Mouse (Mus musculus) spleen, embryonic (tissue): Measurements from ENCODE around the gene Ctbp2.

ENCODE experiments used
- CTCF ChIA-PET: fragments of 350-600 bp; sonication (Branson Sonifier 250); formaldehyde crosslinking; loops from one replicate; lab custom pipeline; 2022; lab: Charles Lee

The Ctbp2 gene

DNA sequence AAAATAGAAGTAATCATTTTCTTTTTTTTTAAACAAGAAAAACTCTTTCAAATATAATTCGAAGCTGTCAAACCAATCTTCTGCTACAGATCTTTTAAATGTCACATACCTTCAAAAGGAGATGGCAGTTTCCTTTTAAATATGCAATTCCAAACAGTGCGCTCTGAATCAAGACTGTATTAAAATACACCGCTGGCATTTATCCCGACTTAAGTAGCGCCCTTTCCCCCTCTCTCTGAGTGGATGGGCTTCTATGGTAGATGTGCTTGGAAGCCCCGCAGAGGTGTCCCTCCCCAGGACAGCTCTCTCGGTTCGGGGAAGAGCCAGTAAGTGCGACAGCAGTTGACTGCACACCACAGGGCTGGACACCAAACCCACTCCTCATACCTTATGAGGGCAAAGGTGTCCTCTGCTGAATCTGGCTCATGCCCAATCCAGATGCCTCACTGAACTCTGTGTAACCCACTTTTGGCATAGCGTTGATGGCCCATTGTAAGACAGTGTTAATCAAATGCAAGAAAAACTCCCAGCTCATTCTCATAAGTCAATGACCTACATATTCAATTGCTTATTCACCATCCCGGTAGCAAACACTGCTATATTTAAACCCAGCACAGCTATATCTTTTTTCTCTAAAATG, 34.4 kb downstream of the Ctbp2 start:
- CTCF ChIA-PET: no interaction called here

DNA sequence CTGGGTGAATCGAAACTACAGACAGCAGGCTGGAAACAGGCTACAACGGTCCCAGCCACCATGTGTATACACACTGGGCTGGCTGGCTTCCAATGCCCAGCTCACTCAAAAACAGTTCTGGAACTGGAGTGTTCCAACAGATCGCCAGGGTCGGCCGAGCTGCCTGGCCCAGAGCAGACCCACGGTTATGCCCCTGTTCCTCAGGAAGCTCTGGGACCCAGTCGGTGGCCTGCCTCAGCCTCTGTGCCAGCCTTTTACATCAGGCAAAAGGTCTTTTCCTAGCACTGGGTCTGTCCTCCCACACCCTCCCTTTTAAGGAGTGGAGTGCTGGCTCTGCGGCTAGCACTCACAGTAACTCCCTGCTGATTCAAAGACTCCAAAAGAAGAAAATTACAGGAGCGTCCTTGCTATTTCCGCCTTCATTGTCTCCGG, 35.3 kb downstream of the Ctbp2 start:
- CTCF ChIA-PET: no interaction called here

DNA sequence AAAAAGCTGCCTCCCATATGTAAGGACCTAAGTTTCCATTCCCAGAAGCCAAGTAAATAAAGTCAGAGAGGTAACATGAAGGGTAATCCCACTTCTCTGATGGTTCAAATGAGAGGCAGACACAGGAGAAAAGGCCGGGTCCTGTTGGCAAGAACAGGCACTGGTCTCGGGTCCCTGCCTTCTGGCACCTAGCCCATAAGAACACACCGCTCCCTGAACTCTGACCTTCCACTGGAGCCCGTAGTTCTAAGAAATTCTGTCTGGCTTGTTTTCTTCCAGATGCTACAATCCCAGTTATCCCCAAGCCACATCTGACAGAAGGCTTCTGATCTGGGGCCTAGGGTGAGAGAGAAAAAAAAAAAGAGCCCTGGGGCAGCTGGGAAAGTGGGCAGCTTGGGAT, 35.7 kb downstream of the Ctbp2 start:
- CTCF ChIA-PET: no interaction called here

DNA sequence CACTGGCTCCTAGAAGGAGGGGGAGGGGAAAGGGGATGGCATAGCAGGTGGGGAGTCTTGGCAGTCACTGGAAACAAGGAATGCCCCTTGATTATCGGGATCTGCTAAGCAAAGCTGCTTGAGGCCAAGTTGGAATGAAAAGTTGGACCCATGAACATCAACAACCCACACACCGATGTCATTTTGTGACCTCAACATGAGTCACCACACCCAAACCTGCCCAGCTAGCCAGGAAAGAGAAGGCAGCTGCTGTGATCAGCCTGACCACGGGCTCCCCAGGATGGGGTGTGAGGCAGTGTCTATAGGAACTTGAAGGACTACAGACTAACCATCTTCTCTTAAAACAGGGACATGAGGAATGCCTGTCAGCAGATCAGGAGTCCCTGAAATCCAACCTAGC, 38.7 kb downstream of the Ctbp2 start:
- CTCF ChIA-PET: no interaction called here

DNA sequence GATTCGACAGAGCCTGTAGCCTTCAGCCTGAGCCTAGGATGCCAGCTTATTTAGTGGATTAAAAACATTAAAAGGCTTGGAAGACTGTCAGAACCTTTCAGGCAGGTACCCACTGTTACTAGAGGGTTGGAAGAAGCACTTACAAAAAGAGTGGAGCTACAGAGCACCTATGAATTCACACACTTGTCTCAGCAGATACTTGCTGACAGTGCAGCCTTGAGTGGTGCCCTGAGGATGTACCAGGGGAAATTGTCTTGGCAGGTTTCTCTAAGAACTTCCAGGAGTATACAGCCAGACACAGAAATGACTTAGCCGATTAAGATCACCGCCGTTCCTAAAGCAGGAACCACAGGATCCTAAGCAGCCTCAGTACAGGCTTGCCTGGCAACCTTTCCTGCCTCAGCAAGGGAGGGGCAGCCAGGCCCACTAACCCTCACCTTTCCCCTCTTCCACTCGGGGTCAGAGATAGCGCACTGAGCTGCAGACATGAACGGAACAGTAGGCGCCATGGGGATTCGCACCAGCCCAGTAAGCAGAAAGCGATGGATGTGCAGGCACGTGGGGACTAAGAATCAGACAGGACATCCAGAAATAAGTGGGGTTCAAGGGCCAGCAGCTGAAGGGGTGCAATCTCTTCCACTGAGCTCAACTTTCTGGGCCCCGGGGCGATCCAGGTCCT, 40.1 kb downstream of the Ctbp2 start:
- CTCF ChIA-PET: no interaction called here

DNA sequence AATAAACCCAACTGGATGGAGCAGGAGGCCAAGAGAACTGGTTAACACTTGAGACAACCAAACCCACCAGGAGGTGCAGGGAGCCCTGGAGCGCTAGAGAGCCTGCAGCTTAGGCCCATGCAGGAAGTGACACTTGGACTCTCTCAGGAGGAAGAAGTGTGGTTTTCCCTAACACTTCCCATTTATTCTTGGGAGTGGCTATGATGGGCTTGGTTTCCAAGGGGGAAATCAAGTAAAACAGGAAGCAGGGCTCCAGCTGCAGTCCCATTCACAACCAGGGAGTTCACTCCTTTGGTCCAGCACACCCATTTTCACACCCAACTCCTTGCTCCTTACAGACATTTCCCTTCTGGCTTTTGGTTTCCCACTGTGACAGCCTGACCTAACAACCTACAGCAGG, 45.2 kb downstream of the Ctbp2 start:
- CTCF ChIA-PET: no interaction called here

DNA sequence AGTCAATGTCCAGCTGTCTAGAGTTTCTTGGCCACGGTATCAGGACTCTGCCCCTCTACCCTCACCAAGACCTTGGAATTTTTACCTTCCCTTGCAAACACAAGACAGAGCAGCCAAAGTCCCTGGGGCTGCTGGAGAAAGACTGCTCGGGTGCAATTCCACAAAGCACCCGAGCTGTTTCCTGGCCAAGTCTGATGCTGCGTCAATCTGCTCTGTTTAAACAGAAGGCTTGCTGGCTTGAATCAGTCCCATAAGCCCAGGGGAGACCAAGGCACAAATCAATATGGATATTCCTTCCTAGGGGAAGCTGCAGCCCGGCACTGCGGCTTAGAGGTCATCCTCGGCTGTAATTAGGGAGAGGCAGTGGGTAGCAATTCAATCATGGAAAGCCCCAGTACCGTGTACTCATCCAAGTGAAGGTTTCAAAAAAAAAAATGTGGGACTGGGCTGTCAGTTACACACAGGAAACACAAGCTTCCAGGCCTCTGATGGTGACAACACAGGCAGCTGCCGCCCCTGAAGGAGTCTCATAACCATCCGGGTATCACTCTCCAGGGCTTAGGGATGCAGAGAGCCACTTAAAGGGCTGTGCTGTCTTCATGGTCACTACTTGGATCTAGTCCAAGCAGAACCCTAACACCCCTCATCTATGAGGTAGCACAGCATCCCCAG, 49.6 kb downstream of the Ctbp2 start:
- CTCF ChIA-PET: no interaction called here

DNA sequence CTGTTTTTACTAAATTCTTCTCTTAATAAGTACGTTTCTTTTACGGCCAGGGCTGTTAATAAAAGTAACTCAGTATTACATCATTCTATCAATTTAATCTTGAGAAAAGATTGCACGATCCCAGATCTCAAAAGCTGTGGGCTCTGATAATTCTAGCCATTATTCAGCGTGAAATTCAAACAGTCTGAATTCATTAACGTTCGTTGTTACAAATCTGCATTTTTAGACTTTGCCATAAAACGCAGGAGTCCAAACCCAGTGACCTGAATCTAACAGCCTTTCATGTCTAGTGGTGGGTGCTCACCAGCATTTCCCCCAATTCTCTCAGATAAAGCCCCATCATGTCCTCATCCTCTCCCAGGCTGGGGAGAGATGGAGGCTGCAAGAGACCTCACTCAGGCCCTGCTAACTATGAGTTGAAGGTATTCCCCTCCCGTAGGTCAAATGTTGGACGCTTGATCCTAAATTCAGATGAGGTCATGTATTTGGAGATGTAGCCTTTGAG, 51.0 kb downstream of the Ctbp2 start:
- CTCF ChIA-PET: no interaction called here

DNA sequence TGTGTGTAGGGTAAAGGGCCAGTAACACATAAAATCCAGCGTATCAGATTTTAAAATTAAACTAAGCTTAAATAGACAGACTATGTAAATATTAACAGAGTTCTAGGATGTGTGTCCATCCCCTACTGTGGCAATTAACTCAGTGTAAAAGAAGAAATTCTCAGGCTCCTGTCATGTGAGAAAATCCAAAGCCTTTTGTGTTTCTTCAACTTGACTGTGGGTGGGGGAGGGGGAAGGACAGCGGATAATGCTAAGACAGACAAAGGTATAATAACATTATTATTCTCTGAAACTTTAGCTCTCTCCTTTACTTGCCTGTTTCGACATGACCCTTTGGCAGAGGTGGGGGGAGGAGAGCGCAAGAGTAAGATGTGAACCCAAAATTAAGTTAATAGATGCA, 51.6 kb downstream of the Ctbp2 start:
- CTCF ChIA-PET: no interaction called here

DNA sequence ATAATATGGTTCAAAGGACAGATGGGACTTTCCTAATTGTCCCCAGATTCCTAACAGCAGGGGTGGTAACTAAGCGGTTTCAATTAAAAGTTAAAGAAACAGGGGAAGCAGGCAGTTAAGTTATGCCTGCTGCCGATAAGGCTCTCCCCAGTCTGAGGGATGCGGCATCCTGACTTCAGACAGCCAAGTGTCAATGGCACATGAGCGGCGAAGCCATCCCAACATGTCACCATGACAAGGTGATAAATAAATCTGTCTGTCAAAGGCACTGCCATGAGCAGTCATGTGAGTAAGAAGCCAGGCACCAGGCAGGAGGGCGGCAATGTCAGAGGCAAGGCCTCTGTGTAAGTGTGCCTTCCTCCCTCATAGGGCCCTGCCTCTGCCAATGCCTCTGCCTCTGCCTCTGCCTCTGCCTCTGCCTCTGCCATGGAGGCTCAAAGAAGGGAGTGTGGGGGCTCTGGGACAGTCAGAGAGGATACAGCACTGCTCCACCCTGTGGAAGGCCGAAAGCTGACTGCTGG, 56.8 kb downstream of the Ctbp2 start:
- CTCF ChIA-PET: interaction anchor here (0.7 kb wide), 1 partner anchor 38 kb away, joined by 4 read pairs; no protein-coding TSS in a partner anchor

DNA sequence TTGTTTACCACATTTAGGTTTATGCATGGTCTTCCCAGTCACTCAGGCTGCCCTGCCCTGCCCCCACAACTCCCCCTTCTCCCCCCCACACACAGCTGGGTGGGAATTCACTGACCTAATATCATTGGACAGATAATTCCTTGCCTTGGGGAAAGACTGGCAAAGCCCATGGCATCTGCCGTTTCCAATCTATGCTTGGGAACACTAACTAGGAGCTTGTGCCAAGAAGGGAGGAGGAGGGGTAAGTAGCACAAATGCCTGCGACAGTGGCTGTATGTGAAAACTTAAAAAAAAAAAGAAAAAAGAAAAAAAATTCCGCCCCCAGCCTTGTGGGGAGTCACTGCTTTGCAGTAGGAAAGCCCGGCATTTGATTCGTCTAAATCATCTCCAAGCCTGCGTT, 57.4 kb downstream of the Ctbp2 start:
- CTCF ChIA-PET: interaction anchor here (0.7 kb wide), 1 partner anchor 39 kb away, joined by 4 read pairs; no protein-coding TSS in a partner anchor

DNA sequence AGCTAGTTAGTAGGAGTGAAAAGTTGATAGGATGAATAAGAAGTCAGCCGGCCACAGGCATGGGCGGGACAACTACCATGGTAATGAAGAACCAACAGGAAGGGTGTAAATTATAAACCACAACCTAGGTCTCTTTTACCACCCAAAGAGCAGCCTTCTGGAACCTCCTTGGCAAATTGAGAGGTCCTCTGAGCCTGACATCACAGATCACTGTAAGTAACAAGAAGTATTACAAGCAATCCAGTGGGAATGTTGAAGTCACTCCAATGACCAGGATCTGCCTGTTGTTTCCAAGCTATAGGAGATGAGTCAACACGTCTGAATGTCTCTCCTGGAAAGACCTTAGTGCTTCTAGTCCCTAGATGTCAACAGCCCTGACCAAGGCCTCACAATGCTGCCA, 62.1 kb downstream of the Ctbp2 start:
- CTCF ChIA-PET: no interaction called here

DNA sequence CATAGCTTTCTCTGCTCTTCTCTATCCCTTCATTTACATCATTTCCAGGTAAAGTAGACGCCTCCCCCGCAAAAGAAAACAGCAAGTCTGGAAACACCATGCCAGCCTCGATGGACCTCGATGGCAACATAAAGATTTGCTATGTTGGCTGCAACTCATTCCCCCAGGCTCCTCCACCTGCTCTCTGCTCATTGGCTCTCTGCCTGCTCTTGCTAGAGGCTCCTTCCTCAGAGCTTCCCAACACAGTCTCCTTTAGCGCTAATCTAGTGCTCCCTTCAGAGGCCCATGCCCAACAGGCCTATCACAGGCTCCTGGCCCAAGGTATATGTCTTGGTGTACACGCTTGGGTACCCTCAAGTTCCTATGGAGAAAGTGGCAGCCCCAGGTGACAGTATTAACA, 64.0 kb downstream of the Ctbp2 start:
- CTCF ChIA-PET: no interaction called here

DNA sequence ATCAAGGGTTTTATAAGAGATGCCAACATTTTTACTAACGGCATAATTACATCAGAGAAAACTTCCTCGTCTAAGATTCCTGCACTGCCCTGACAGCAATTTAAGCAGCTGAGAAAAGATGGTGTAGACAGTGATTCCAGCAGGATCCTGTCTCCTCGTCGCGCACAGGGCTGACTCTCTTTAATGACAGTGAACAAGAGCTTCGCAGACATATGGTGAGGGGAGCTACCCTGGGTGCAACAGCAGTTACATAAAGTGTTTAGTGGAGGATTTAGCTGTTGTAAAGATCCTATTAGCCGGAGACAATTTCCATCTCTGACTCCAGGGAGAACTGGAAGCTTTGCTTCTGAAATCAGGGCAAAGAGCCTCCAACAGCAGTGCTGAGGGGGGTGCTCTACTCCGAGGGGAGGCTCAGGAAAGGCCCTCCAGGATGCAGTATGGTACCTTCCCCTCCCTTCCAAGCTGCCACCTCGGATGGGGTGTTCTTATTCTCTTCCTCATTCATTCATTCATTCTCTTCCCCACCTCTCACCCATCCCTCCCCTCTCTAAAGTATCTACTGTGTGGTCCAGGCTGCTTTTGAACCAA, 64.5 kb downstream of the Ctbp2 start:
- CTCF ChIA-PET: no interaction called here

DNA sequence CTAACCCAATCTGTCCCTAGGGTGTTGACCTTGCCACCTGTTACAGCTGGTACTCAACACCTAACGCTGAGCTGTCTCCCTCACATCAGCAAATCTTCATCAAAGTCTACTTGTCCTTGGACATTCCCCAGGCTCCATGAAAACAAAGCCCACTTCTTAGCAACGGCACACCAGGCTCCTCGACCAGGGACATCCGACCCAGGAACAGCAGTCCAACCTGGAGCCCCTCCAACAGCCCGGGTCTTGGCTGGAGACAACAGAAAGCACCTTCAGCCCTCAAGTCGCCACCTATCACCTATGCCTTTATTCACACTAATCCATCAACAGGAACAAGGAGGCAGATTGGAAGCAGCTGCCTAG, 65.0 kb downstream of the Ctbp2 start:
- CTCF ChIA-PET: no interaction called here

DNA sequence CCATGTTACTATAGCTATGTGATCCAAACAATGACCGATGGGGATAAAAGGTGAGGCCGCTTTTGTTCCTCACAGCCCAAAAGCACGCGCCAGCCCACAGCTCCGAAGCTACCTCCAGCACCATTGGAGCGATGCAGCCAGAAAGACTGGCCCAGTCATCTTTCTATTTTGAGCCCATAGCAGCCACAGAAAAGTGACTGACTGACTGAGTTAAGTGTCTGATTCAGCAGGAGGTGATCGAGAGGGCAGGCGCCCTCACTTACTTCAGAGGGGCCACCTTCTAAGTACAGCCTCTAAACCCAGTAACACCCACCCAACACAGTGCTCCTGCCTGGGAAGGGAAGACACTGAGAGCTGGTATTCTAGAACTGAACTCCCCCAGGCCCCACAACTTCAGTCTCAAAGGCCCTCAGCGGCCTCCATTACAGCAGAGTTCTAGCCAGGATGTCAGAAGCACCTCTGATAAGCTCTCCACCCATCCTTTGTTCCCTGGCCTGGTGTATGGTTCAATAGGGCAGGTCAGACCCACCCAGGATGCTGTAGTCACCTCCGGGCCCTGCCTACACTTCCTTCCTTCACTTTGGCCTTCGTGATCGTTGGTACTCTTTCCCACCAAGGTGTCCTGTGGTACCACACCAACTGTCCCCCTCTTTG, 65.5 kb downstream of the Ctbp2 start:
- CTCF ChIA-PET: no interaction called here

DNA sequence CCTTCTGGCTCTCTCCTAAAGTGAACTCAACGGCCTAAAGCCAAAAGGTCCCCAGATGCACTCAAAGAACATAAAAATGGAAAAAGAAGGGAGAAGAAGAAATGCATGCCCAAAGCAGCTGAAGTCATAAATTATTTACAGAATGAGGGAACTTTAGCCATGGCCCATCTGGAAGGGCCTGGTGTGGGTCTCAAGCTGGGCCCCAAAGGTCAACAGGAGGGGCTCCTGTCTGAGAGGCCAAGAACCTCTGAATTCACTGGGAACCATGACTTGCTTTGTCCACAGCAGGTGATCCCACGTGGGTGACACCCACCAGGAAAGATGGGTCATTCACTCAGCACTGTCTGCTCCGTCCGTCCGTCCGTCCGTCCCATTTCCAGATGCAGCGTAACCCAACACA, 67.2 kb downstream of the Ctbp2 start:
- CTCF ChIA-PET: interaction anchor here (0.6 kb wide), 1 partner anchor 57 kb away, joined by 5 read pairs; no protein-coding TSS in a partner anchor

DNA sequence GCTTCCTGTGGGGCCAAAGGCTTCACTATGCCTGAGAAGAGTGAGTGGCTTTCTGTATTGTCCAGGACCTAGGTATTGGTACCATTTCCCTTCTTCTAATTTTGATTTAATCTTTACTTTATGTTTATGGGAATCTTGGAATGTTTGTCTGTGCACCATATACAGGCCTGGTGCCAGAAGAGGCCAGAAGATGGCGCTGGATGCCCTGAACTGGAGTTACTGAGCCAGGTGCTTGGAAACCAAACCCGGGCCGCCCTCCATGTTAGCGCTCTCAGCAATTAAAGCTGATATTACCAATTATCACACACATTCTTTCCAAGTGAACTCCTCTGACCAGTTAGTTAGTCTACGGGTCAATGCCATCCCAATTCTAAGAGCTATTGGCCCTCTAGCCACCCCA, 69.7 kb downstream of the Ctbp2 start:
- CTCF ChIA-PET: no interaction called here

DNA sequence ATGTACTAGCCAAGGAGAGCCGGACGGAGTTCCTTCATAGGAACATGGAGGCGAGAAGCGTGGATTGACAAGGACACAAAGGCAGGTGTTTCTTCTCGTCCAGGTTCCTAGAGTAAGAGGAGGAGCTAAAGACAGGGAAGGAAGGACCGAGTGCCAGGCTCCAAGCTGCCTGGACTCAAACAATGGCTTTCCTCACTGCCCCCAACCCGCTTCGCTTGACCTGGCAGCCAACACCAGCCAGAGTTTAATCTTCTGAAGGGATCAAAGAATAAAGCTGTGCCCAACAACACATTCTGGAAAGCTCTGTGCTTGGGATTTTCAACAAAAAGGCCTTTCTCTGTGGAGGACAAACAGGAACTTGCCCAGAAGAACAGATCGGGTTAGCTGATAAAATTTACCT, 70.4 kb downstream of the Ctbp2 start:
- CTCF ChIA-PET: no interaction called here

DNA sequence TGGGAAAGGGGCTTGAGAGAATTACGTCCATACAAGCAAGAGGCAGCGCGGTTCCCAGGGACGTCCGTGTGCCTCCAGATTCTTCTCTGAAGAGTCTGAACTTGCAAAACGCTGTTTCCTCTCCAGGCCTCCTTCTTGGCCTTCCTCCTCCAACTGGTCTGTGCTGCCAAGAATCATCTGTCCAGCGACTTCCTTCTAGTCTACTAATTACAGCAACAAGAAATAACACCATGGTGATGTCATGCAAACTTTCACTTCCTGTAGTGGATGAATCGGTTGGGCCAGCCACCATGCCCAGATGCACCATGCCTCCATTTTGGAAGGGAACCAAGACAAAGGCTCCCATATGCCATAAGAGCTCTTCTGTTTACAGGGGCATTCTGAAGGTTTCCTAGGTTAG, 71.3 kb downstream of the Ctbp2 start:
- CTCF ChIA-PET: no interaction called here

DNA sequence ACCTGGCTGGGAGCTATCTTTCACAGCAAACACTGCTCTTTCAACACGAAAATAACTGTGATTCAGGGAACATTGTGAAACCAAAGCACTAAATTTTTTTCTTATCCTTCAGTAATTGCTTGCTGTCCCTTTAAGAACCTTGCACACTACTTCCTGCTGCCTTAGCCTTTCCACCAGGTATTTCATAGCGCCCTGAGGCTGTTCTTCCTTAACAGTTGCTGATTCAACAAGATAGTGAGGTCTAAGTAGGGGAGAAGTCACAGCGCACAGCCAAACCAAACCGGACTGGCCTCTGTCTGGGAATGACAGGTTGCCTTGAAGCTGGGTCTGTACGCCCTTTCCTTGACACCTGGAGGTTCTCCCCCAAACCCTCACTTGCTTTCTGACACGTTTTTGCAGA, 73.5 kb downstream of the Ctbp2 start:
- CTCF ChIA-PET: no interaction called here
